Mouse (Mus musculus): ENCODE results near the gene D430041D05Rik. TPM values are rescaled to one million over a fixed set of nuclear protein-coding genes. Genes with fewer than 3 reads are reported as not detected.

D430041D05Rik gene
- polyA plus RNA-seq, 1 experiment from 2014 or later: 1.1 TPM

DNA sequence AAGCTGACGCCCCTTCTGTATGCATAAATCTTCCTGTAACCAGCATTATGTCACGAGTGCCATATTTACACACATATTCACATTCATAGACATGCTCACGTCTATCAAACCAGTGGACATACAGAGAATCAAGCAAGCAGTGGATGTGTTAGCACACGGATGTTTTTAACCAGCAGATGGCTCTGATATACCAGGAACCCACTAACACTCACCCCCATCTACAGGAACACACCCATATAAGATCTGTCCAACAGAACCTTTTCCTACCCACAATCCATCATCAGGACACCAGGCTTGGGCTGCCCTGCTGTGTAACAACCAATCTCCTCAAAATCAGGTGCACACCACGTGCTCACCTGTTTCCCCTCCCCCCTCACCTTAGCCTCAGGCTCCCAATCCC lies 76.9 kb downstream of the D430041D05Rik start:
- no peak overlapping the region for H3K27ac ChIP-seq (replicated peaks; ENCODE audit: low read depth, low read length)
- H3K27me3 ChIP-seq (ENCODE audit: control insufficient read depth, insufficient read depth, low read length): no peaks in the 10 kb centered on the region
- no peak overlapping the region for H3K9ac ChIP-seq (replicated peaks; ENCODE audit: low read length)
- no peak for DNase-seq (ENCODE audit: low spot score)
- H3K4me1 ChIP-seq (ENCODE audit: control insufficient read depth, insufficient read depth, low read length): no peaks in the 10 kb centered on the region
- 80% methylated on average over 5 of the region's 5 CpGs for WGBS
- H3K4me3 ChIP-seq (ENCODE audit: low read depth, low read length): no peak overlapping the region
- H3K4me2 ChIP-seq (ENCODE audit: low read depth, low read length): no peak overlapping the region
- no peaks in the 10 kb centered on the region for H3K36me3 ChIP-seq (replicated peaks; ENCODE audit: control insufficient read depth, insufficient read depth, low read depth, low read length)
- no peak for ATAC-seq (replicated peaks; ENCODE audit: insufficient number of reproducible peaks, low FRiP score, low TSS enrichment, low read depth)
- no peaks in the 10 kb centered on the region for H3K9me3 ChIP-seq (replicated peaks; ENCODE audit: control insufficient read depth, low read length)

DNA sequence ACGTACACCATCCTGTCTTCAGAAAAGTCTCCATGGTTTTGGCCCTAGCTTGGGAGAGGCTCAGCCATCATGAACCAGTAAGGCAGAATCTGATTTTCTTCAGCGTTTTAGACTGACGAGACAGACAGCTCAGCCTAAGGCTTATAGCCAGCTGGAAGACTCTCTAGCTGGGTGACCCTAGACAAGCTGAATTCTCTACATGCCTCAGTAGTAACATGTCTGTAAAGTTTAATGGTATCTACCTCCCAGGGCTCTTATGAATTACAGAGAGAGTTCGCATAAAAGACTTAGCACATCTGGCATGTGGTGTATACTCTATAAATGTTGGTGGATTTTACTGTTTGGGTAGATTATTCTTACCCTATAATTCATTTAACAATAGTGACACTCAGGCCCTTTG lies 78.1 kb downstream of the D430041D05Rik start:
- DNase-seq (ENCODE audit: low spot score) (no peak), ATAC-seq (replicated peaks; ENCODE audit: insufficient number of reproducible peaks, low FRiP score, low TSS enrichment, low read depth) (no peak)
- 72% methylated on average over 4 of the region's 4 CpGs for WGBS
- no peaks in the 10 kb centered on the region for H3K4me1 ChIP-seq (ENCODE audit: control insufficient read depth, insufficient read depth, low read length)
- no peak overlapping the region for H3K4me2 ChIP-seq (ENCODE audit: low read depth, low read length)
- H3K4me3 ChIP-seq (ENCODE audit: low read depth, low read length): no peak overlapping the region
- H3K27ac ChIP-seq (replicated peaks; ENCODE audit: low read depth, low read length): no peak overlapping the region
- no peaks in the 10 kb centered on the region for H3K27me3 ChIP-seq (ENCODE audit: control insufficient read depth, insufficient read depth, low read length)
- H3K9ac ChIP-seq (replicated peaks; ENCODE audit: low read length): no peak overlapping the region
- H3K36me3 ChIP-seq (replicated peaks; ENCODE audit: control insufficient read depth, insufficient read depth, low read depth, low read length): no peaks in the 10 kb centered on the region
- H3K9me3 ChIP-seq (replicated peaks; ENCODE audit: control insufficient read depth, low read length): no peaks in the 10 kb centered on the region

DNA sequence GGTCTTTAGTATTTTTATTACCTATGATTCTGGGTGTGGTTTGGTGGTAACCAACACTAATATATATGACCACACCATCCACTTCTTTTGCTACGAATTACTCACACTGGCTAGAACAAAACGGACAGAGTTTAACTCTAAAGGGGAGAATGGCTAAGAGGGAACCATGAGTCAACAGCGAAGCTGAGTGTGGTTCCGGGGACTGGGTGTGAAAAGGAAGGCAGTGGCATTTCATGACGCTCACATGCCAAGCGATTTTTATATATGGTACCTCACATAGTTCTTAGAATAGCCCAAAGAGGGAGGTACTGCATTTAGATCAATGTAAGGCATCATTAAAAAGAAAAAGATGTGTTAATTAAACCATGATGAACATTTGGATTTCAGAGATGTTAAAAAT lies 79.6 kb downstream of the D430041D05Rik start:
- Histone ChIP-seq H3K27me3 (ENCODE audit: control insufficient read depth, insufficient read depth, low read length) (no peaks in the 10 kb centered on the region), H3K9ac (replicated peaks; ENCODE audit: low read length) (no peak overlapping the region), H3K9me3 (replicated peaks; ENCODE audit: control insufficient read depth, low read length) (no peaks in the 10 kb centered on the region), H3K27ac (replicated peaks; ENCODE audit: low read depth, low read length) (no peak overlapping the region), H3K36me3 (replicated peaks; ENCODE audit: control insufficient read depth, insufficient read depth, low read depth, low read length) (no peaks in the 10 kb centered on the region), H3K4me1 (ENCODE audit: control insufficient read depth, insufficient read depth, low read length) (no peaks in the 10 kb centered on the region), H3K4me3 (ENCODE audit: low read depth, low read length) (no peak overlapping the region), H3K4me2 (ENCODE audit: low read depth, low read length) (no peak overlapping the region)
- WGBS: 93% methylated on average over 6 of the region's 6 CpGs
- ATAC-seq (replicated peaks; ENCODE audit: insufficient number of reproducible peaks, low FRiP score, low TSS enrichment, low read depth): no peak
- no peak for DNase-seq (ENCODE audit: low spot score)

DNA sequence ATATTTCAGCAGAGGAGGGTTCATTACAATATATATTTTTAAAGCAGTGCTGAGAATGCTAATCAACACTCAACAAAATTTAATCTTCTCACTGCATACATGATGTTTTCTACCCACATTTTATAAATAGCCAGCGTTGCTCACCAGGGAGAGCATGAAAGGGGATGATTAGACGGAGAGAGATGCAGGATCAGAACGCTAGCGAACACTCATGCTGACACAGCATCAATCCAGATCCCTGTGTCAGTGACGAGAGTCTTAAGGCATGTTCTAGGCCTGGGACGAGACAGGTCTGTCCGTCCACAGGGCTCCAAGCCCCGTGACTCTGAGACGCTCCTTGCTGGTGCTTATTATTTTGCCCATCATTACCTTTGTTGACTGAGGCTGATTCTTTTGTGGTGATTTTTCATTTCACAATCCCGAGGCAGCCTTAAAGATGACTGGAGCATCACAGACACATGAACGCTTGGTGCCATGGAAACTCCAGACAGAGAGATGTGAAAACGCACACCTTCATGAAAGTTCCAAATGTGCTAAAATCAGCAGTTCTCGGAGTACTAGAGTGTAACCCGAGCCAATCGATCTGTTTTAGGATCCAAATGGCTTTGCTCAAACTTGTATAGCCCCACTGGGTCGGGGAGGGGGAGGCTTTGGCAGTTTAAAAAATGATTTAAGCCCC lies 83.6 kb downstream of the D430041D05Rik start:
- Histone ChIP-seq H3K4me1 (ENCODE audit: control insufficient read depth, insufficient read depth, low read length) (no peaks in the 10 kb centered on the region), H3K9me3 (replicated peaks; ENCODE audit: control insufficient read depth, low read length) (no peaks in the 10 kb centered on the region), H3K27me3 (ENCODE audit: control insufficient read depth, insufficient read depth, low read length) (no peaks in the 10 kb centered on the region), H3K36me3 (replicated peaks; ENCODE audit: control insufficient read depth, insufficient read depth, low read depth, low read length) (no peaks in the 10 kb centered on the region), H3K9ac (replicated peaks; ENCODE audit: low read length) (no peak overlapping the region), H3K27ac (replicated peaks; ENCODE audit: low read depth, low read length) (no peak overlapping the region), H3K4me2 (ENCODE audit: low read depth, low read length) (no peak overlapping the region), H3K4me3 (ENCODE audit: low read depth, low read length) (no peak overlapping the region)
- ATAC-seq (replicated peaks; ENCODE audit: insufficient number of reproducible peaks, low FRiP score, low TSS enrichment, low read depth): no peak
- 83% methylated on average over 16 of the region's 16 CpGs for WGBS
- no peak for DNase-seq (ENCODE audit: low spot score)

DNA sequence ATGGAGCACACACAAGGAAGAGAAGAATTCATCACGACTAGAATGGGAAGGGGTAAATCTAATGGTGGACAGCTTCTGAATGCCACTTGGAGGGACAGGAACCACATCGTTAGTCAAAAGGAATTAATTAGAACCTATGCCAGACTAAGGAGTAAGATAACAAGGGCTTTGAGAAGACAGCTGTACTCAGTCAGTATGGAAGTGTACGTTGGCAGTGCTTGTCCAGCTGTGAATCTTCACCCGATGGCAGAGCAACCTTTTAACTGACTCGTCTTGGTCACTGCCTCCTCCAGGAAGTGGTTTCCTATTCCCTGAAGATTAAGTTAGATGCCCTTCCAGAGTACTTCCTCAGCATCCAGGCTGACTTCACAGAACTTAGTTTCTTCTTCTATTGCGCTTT lies 87.0 kb downstream of the D430041D05Rik start:
- ATAC-seq (replicated peaks; ENCODE audit: insufficient number of reproducible peaks, low FRiP score, low TSS enrichment, low read depth) (no peak), DNase-seq (ENCODE audit: low spot score) (no peak)
- Histone ChIP-seq H3K27me3 (ENCODE audit: control insufficient read depth, insufficient read depth, low read length) (no peaks in the 10 kb centered on the region), H3K27ac (replicated peaks; ENCODE audit: low read depth, low read length) (no peak overlapping the region), H3K9me3 (replicated peaks; ENCODE audit: control insufficient read depth, low read length) (no peaks in the 10 kb centered on the region), H3K9ac (replicated peaks; ENCODE audit: low read length) (no peak overlapping the region), H3K36me3 (replicated peaks; ENCODE audit: control insufficient read depth, insufficient read depth, low read depth, low read length) (no peaks in the 10 kb centered on the region), H3K4me1 (ENCODE audit: control insufficient read depth, insufficient read depth, low read length) (no peaks in the 10 kb centered on the region), H3K4me2 (ENCODE audit: low read depth, low read length) (no peak overlapping the region), H3K4me3 (ENCODE audit: low read depth, low read length) (no peak overlapping the region)
- 73% methylated on average over 6 of the region's 6 CpGs for WGBS

DNA sequence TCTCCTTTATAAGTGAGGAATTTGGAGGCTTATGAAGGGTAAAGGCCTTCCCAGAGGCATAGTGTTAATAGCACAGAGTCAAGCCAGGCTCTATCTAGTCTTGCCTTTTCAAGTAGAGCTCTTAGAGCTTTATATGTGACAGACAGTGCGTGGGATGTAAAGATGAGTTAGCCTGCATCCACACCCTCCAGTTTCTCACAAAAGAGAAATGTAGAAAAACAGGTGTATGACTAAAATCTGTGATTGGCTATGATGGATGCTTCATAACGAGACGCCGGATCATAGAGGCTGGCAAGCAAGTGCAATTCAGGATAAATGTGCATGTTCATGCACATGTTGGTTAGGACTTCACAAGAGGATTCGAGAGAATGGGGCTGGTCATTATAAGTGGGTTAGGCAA lies 87.5 kb downstream of the D430041D05Rik start:
- Histone ChIP-seq H3K36me3 (replicated peaks; ENCODE audit: control insufficient read depth, insufficient read depth, low read depth, low read length) (no peaks in the 10 kb centered on the region), H3K9me3 (replicated peaks; ENCODE audit: control insufficient read depth, low read length) (no peaks in the 10 kb centered on the region), H3K27ac (replicated peaks; ENCODE audit: low read depth, low read length) (no peak overlapping the region), H3K27me3 (ENCODE audit: control insufficient read depth, insufficient read depth, low read length) (no peaks in the 10 kb centered on the region), H3K4me1 (ENCODE audit: control insufficient read depth, insufficient read depth, low read length) (no peaks in the 10 kb centered on the region), H3K4me2 (ENCODE audit: low read depth, low read length) (no peak overlapping the region), H3K4me3 (ENCODE audit: low read depth, low read length) (no peak overlapping the region), H3K9ac (replicated peaks; ENCODE audit: low read length) (no peak overlapping the region)
- 87% methylated on average over 5 of the region's 5 CpGs for WGBS
- DNase-seq (ENCODE audit: low spot score) (no peak), ATAC-seq (replicated peaks; ENCODE audit: insufficient number of reproducible peaks, low FRiP score, low TSS enrichment, low read depth) (no peak)

DNA sequence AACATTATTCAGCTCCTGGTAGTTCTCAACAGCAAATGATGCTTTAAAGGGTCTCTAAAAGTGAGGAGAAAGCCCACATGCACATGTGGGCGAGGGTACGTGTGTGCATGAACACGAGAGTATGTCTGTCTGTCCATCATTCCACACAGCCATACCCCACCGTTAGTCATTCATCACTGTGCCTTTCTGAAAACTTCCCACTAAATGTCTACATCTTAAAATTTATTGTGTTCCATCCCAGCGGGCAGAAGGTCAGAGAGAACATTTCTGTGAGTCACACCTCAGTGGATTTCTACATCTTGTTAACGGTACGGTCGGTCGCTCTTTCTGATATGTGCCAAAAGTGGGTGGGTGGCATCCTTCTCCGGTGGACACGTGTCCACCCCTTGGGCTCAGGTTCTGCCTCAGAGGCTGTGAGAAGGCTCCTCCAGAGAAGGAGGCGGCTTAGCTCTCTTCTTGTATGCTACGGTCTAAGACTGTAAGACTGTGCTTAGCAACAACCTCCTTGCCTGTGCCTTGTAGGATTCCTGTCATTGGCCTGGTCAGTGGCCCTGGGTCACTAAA lies 90.7 kb downstream of the D430041D05Rik start:
- no peak overlapping the region for H3K4me3 ChIP-seq (ENCODE audit: low read depth, low read length)
- DNase-seq (ENCODE audit: low spot score): no peak
- no peaks in the 10 kb centered on the region for H3K4me1 ChIP-seq (ENCODE audit: control insufficient read depth, insufficient read depth, low read length)
- no peaks in the 10 kb centered on the region for H3K36me3 ChIP-seq (replicated peaks; ENCODE audit: control insufficient read depth, insufficient read depth, low read depth, low read length)
- WGBS: 93% methylated on average over 13 of the region's 13 CpGs
- H3K4me2 ChIP-seq (ENCODE audit: low read depth, low read length): no peak overlapping the region
- ATAC-seq (replicated peaks; ENCODE audit: insufficient number of reproducible peaks, low FRiP score, low TSS enrichment, low read depth): no peak
- H3K9ac ChIP-seq (replicated peaks; ENCODE audit: low read length): no peak overlapping the region
- H3K9me3 ChIP-seq (replicated peaks; ENCODE audit: control insufficient read depth, low read length): no peaks in the 10 kb centered on the region
- H3K27ac ChIP-seq (replicated peaks; ENCODE audit: low read depth, low read length): no peak overlapping the region
- no peaks in the 10 kb centered on the region for H3K27me3 ChIP-seq (ENCODE audit: control insufficient read depth, insufficient read depth, low read length)

DNA sequence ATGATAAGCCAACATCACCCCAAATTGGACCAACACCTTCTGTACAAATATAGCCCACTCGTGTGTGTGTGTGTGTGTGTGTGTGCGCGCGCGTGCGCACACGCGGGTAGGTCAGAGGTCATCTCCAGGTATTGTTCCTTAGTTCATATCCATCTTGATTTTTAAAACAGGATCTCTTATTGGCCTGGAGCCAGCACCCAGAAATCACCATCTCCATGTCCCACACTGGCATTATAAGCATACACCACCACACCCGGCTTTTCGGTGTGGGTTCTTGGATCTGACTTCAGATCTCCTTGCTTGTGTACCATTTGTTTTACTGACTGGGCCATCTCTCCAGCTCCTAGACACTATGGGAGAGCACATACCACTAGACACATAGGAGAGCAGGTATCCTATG lies 91.4 kb downstream of the D430041D05Rik start:
- 95% methylated on average over 10 of the region's 10 CpGs for WGBS
- Histone ChIP-seq H3K36me3 (replicated peaks; ENCODE audit: control insufficient read depth, insufficient read depth, low read depth, low read length) (no peaks in the 10 kb centered on the region), H3K27me3 (ENCODE audit: control insufficient read depth, insufficient read depth, low read length) (no peaks in the 10 kb centered on the region), H3K4me3 (ENCODE audit: low read depth, low read length) (no peak overlapping the region), H3K4me1 (ENCODE audit: control insufficient read depth, insufficient read depth, low read length) (no peaks in the 10 kb centered on the region), H3K9ac (replicated peaks; ENCODE audit: low read length) (no peak overlapping the region), H3K9me3 (replicated peaks; ENCODE audit: control insufficient read depth, low read length) (no peaks in the 10 kb centered on the region), H3K27ac (replicated peaks; ENCODE audit: low read depth, low read length) (no peak overlapping the region), H3K4me2 (ENCODE audit: low read depth, low read length) (no peak overlapping the region)
- no peak for ATAC-seq (replicated peaks; ENCODE audit: insufficient number of reproducible peaks, low FRiP score, low TSS enrichment, low read depth)
- DNase-seq (ENCODE audit: low spot score): no peak
